Mouse (Mus musculus): ENCODE data around the gene Sectm1a.
"Not testable (repeated sequence)": the region's sequence is repeated elsewhere in the genome, so short reads cannot be mapped to it uniquely, and the experiment has no call there.

Gene Sectm1a

GRCm38 (mm10) chr11:121081120-121081519, at the start of gene Sectm1a:
Sectm1a (minus strand) TSS chr11:121081220.
- DNase-seq (ENCODE audit: low read depth, low spot score): no peak

GRCm38 (mm10) chr11:121129616-121130015, 48.6 kb upstream of the Sectm1a start:
- no peak for DNase-seq (ENCODE audit: low read depth, low spot score)

DNA sequence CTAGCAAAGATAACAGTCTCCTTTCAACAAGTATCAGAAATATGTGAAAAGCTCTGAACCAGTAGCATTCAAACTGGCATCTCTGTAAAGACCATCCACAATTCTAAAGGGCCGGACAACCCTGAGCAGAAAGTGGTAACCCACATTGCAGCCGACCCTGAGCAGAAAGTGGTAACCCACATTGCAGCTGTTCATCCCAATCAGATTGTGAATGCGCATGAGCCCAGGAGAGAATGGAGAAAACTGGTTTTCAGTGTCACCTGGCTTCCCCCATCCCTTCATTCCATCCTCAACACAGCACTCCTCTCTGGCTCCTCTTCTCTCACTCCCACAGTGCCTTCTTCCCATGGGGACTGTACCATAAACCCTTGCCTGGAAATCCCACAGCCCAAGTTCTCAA, 46.4 kb upstream of the Sectm1a start:
- no peak for DNase-seq (ENCODE audit: low read depth, low spot score)

GRCm38 (mm10) chr11:121126395-121126794, 45.4 kb upstream of the Sectm1a start:
- no peak for DNase-seq (ENCODE audit: low read depth, low spot score)

DNA sequence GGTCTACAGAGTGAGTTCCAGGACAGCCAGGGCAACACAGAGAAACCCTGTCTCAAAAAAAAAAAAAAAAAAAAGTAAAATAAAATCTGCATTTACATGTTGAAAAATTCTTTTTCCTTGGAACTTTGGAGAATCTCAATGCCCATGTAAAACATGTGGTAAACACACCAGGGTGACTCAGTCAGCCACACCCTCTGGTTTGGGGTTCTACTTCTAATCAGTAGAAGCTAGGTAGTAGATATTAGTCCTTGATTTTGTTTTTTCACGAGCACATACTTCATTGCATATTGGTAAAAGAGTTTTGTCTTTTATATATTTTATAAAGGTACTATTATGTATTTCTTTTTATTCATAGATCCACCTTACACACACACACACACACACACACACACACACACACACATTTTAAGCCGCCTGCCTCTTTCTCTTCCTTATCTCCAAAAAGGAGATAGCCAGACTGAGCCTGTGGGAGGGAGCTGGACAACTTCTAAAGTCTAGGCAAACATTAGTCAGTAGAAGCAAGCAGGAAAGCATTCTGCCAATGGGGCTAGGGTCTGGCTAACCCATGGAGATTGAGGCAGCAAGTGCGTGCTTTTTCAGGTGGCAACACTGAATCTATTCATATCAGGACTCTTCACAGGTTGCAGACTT, 44.6 kb upstream of the Sectm1a start:
- DNase-seq (ENCODE audit: low read depth, low spot score): no peak

GRCm38 (mm10) chr11:121123438-121123837, 42.4 kb upstream of the Sectm1a start:
- DNase-seq (ENCODE audit: low read depth, low spot score): no peak

- DNase-seq (ENCODE audit: low read depth, low spot score): no peak
Measured at GRCm38 (mm10) chr11:121122024-121122670, 41.1 kb upstream of the Sectm1a start.

- DNase-seq (ENCODE audit: low read depth, low spot score): no peak
Measured at GRCm38 (mm10) chr11:121121151-121121550, 40.1 kb upstream of the Sectm1a start.

- DNase-seq (ENCODE audit: low read depth, low spot score): no peak
Measured at GRCm38 (mm10) chr11:121118577-121118976, 37.6 kb upstream of the Sectm1a start, which contains the start of gene Tex19.2. Tex19.2 (minus strand) TSS chr11:121118677.

GRCm38 (mm10) chr11:121118106-121118505, 37.1 kb upstream of the Sectm1a start:
- no peak for DNase-seq (ENCODE audit: low read depth, low spot score)

DNA sequence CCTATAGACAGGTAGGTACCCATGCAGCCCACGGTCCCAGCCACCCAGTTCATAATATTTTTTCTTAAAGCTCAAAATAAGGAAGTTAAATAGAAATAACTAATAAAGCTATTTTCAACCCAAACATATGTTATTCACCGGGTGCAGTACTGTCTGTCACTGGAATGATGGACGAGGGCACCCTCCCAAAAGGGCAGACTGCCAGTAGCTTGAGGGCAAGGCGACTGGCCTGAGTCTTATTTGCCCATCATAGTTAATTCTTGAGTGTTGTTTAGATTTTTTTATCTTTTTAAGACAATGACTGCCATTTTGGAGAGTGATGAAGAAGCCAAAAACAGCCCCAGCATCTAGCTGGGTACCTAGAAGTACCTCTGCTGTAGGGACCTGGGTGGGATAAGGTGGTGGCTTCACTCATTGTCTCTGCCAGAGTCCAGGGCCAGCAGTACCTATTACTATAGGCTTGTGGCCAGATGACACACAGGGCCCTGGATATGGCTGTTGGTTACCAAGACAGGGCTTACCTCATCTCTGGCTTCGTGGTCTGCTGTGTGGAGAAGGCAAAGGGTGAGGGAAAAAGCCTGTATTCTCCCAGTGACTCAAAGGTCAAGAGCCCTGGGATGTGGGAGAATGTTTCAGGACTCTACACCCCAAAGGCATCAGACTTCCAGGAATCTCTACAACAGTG, 31.2 kb upstream of the Sectm1a start:
- no peak for DNase-seq (ENCODE audit: low read depth, low spot score)

DNA sequence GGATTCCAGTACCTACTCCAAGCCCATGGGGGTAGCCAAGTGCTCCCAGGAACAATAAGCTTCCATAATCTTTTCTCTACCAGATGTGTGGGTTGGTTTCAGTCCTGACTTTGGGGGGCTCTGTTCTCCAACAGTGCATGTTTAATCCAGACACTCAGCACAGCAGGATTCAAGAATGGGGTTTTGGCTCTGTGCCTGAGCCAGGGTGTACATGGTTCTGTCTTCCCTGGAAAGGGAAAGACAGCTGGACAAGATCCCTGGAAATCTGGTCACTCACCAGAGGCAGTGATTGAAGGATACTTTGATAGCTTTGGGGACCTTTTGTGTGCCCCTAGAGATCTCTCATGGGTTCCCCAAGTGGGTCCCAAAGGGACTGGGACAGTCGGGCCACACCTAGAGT, 30.6 kb upstream of the Sectm1a start:
- DNase-seq (ENCODE audit: low read depth, low spot score): no peak

DNA sequence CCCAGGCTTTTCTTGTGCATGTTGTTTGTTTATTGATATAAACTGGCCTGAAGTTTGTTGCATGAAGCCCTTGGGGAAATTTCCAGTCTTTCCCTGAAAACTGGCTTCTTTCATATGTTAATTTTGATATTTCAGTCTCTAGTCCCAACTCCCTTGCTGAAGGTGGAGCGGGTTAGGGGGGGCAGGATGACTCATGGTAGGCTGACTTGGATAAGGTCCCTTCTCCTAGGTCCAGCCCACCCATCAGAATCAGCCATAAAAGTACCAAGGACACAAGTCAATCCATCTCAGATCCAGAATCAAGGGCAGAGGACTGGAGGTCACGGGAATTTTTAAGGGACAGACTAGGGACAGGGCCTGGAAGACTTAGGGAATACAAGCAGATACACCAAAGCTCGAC, 30.0 kb upstream of the Sectm1a start:
- no peak for DNase-seq (ENCODE audit: low read depth, low spot score)

DNA sequence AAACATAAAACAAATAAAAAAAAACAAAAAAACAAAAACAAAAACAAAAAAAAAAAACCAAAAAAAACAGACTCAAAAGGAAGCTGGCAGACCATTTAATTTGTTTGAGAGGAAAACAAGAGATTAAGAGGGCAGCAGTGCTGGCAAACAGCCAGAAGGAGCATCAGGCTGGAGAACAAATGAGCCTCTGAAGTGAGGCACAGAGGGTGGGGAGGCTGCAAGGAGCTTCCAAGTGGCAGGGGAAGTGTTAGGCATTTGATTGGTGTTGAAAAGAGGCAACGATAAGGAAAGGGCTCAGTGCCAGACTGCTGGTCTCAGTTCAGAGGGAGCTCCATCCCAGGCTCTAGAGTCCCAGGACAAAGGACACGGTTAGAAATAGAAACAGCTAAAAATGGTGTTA, 29.0 kb upstream of the Sectm1a start:
- peak; percentile 3 for DNase-seq (ENCODE audit: low read depth, low spot score)

DNA sequence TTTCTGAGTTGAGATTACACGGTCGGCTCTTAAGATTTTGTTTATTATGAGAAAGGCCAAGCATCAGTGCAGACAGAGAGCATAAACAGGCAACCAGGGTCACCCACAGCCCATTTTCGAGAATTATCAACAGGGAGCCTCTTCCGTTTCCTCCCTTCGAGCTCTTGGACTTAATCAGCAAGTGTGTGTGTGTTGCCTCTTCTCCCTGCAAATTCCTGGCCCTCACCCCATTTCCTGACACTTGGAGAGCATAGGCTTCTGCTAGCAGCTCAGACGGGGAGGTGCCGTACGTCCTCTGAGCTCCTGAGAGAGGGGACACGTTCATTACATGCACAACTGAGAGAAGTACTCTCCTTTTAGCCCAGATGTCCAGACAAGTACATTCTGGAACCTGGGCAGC, 27.0 kb upstream of the Sectm1a start:
- DNase-seq (ENCODE audit: low read depth, low spot score): no peak

GRCm38 (mm10) chr11:121107242-121107641, 26.2 kb upstream of the Sectm1a start:
- not testable (repeated sequence) for DNase-seq (ENCODE audit: low read depth, low spot score)

DNA sequence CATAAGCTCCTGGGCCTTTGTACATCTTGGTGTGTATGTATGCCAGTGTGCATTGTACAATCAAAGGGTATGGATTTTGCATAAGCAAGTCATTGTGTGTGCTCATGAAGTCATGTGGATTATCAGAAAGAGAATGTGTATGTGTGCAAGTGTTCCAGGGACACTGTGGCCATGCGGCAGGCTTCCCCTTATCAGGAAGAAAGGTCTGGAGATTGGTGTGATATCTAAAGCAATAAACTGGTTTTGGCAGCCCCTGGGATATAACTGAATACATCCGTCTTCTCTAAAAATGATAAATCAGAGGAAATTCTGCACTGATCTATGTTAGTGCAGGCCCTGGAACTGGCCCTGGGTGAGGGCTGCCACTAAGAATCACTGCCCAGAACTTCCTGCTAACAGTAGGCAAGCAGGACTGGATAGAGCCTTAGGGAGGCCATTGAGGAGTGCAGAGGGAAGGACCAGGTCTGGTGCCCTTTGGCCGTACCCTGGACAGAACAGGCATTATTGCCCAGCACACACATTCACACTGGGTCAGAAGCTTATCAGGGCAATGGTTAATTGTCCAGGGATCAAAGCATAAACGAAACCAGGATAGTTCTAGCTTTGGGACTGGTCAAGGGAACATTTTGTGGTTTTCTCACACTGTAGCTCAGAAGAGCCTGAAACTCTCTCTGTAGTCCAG, 20.2 kb upstream of the Sectm1a start:
- no peak for DNase-seq (ENCODE audit: low read depth, low spot score)

- DNase-seq (ENCODE audit: low read depth, low spot score): no peak
Measured at GRCm38 (mm10) chr11:121100692-121101091, 19.7 kb upstream of the Sectm1a start.

DNA sequence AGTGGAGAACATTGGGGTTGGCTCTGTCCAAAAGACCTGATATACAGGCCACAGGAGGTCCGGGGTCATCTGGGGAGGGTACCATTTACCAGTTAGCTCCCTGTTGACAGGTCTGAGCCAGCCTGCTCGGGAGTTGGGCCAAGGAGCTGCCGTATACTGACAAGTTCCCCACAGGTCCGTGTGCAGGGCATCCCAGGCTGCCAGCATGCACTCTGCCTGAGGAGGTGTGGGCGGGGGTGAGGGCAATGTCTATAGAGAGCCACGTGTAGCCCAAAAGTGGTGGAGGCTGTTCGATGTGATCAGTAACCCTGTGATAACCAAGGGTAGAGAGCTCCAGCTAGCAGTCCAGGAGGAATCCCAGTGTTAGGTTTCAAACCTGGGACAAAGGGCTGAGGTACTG, 18.7 kb upstream of the Sectm1a start:
- no peak for DNase-seq (ENCODE audit: low read depth, low spot score)

DNA sequence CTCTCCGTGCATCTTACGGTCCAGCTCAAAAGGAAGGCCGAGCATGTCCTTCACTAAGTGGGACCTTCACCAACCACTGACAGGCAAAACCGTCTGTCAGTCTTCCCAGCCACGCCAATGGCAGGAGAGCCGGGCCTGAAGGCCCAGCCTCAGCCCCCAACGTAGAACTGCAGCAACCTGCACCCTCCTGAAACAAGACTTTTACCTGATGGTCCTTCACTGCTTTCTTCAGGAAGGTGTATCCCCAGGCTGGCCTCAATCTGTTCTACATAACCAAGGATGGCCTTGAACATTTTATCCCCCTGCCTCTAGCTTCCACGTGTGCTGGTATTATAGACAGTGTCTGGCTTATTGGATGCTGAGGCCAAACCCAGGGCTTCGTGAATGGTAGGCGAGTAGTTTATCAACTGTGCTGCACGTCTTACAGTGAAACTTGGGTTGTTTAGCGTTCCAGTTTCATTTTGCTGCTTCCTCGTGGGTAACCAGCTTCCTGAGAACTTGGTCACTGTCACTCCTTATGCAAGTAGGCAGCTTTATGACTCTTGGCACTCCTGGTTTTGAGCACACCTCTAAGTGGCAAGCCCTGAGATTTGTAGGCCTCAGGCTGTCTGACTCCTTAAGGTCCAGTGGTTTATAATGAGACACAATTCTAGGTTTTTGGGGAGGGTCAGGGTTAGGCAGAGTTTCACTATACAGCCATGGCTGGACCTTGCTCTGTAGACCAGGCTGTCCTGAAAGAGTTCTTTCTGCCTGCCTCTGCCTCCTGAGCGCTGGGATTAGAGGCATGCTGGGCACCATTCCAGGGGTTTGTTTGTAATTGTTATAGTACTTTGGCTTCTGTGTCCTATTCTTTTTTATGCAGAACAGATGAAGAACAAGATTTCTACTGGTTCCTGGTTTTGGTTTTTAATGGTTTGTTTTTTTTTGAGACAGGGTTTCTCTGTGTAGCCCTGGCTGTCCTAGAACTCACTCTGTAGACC, 11.9 kb upstream of the Sectm1a start:
- DNase-seq (ENCODE audit: low read depth, low spot score): no peak

DNA sequence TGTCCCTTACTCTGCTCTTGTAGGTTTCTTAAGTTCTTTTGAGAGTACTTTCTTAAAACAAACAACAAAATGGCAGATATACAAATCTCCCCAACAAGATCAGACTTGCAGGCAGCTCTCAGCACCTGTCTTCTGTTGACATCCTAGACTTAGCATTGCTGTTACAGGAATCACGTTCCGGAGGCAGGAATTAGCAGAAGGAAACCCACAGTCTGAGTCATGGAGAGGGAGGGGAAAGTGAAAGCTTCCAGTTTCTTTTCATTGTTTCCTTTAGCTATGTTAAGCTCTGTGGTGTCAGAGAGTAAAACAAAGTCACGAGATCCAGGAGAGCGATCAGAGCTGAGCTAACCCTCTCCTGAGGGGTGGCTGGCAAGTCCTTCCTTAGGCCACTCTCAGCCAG, 9.9 kb upstream of the Sectm1a start:
- DNase-seq (ENCODE audit: low read depth, low spot score): no peak
